Mouse (Mus musculus) MEL (cell line): ENCODE data around the gene Tsga10ip. TPM values are rescaled to one million over a fixed set of nuclear protein-coding genes. Genes with fewer than 3 reads are reported as not detected.

Experiments
- DNase-seq: peaks from one replicate; pipeline ENCODE4 v3.0.0; 2011; ENCODE audit warnings: low read depth, low spot score
- H3K27ac ChIP-seq: 2 replicates; pipeline ENCODE4 v1.5.1; 2012; ENCODE audit warnings: low read depth, mild to moderate bottlenecking, control low read depth, low read length, moderate library complexity; ENCODE audit not compliant: control insufficient read depth
- H3K27me3 ChIP-seq, 2 experiments: fragments of 150-350 bp in 1 of 2; sonication (generic) in 1 of 2; 2 replicates each; pipeline ENCODE4 v1.6.1; 2012; ENCODE audit warnings: low read length in 2 of 2, mild to moderate bottlenecking in 2 of 2, improper control_type of control experiment in 1 of 2, moderate library complexity in 1 of 2; ENCODE audit not compliant: insufficient read depth in 2 of 2, control insufficient read depth in 1 of 2
- H3K36me3 ChIP-seq, 2 experiments: 2 replicates each; pipeline ENCODE4 v1.6.1; 2012 to 2014; ENCODE audit warnings: low read length in 2 of 2, improper control_type of control experiment in 1 of 2, inconsistent platforms in 1 of 2, mild to moderate bottlenecking in 1 of 2; ENCODE audit not compliant: insufficient read depth in 2 of 2, control insufficient read depth in 1 of 2
- H3K4me1 ChIP-seq, 2 experiments: fragments of 150-350 bp in 1 of 2; sonication (generic) in 1 of 2; 2 replicates each; pipeline ENCODE4 v1.6.1; 2012; ENCODE audit warnings: low read length in 2 of 2, improper control_type of control experiment in 1 of 2, mild to moderate bottlenecking in 1 of 2; ENCODE audit not compliant: insufficient read depth in 2 of 2, control insufficient read depth in 1 of 2
- H3K4me3 ChIP-seq, 2 experiments: fragments of 150-350 bp in 1 of 2; sonication (generic) in 1 of 2; 2 replicates each; pipeline ENCODE4 v1.5.1; 2012; ENCODE audit warnings: low read depth in 2 of 2, low read length in 2 of 2, mild to moderate bottlenecking in 2 of 2, moderate library complexity in 2 of 2, control low read depth in 1 of 2, improper control_type of control experiment in 1 of 2; ENCODE audit not compliant: control insufficient read depth in 1 of 2, insufficient read depth in 1 of 2
- H3K79me2 ChIP-seq: 2 replicates; pipeline ENCODE4 v1.6.1; 2012; ENCODE audit warnings: mild to moderate bottlenecking, low read length, moderate library complexity; ENCODE audit not compliant: control insufficient read depth, poor library complexity, insufficient read depth
- H3K9ac ChIP-seq: 2 replicates; pipeline ENCODE4 v1.6.1; 2012; ENCODE audit warnings: low read depth, mild to moderate bottlenecking, control low read depth, low read length, moderate library complexity; ENCODE audit not compliant: control insufficient read depth, poor library complexity, severe bottlenecking
- H3K9me3 ChIP-seq: fragments of 150-350 bp; sonication (generic); replicated peaks from 2 replicates; pipeline ENCODE4 v1.6.1; 2012; ENCODE audit warnings: mild to moderate bottlenecking, low read length, improper control_type of control experiment, moderate library complexity; ENCODE audit not compliant: insufficient read depth
- CHD2 ChIP-seq: IDR thresholded peaks from 2 replicates; pipeline ENCODE4 v1.6.1; 2011; ENCODE audit warnings: low read length, improper control_type of control experiment
- ELF1 ChIP-seq: IDR thresholded peaks from 2 replicates; pipeline ENCODE4 v1.6.1; 2014; ENCODE audit warnings: low read depth, mild to moderate bottlenecking, inconsistent platforms, low read length, improper control_type of control experiment, moderate library complexity
- EP300 ChIP-seq, 2 experiments: IDR thresholded peaks; 2 replicates each; pipeline ENCODE4 v1.6.1; 2011; ENCODE audit warnings: improper control_type of control experiment in 2 of 2, low read length in 2 of 2, low read depth in 1 of 2, mild to moderate bottlenecking in 1 of 2
- HCFC1 ChIP-seq: IDR thresholded peaks from 2 replicates; pipeline ENCODE4 v1.6.1; 2012; ENCODE audit warnings: low read depth, mild to moderate bottlenecking, inconsistent platforms, low read length, improper control_type of control experiment, moderate library complexity
- JUND ChIP-seq: IDR thresholded peaks from 2 replicates; pipeline ENCODE4 v1.6.1; 2011; ENCODE audit warnings: low read depth, mild to moderate bottlenecking, improper control_type of control experiment, low read length
- KAT2A ChIP-seq: conservative IDR thresholded peaks from 2 replicates; pipeline ENCODE4 v1.6.1; 2012; ENCODE audit warnings: low read depth, low read length, improper control_type of control experiment, inconsistent platforms
- MAX ChIP-seq: IDR thresholded peaks from 2 replicates; pipeline ENCODE4 v1.6.1; 2011; ENCODE audit warnings: low read length, improper control_type of control experiment
- MAZ ChIP-seq: IDR thresholded peaks from 2 replicates; pipeline ENCODE4 v1.6.1; 2012; ENCODE audit warnings: low read depth, mild to moderate bottlenecking, inconsistent platforms, low read length, improper control_type of control experiment
- MYC ChIP-seq: IDR thresholded peaks from 2 replicates; pipeline ENCODE4 v1.6.1; 2011; ENCODE audit warnings: low read depth, mild to moderate bottlenecking, low read length, improper control_type of control experiment, moderate library complexity
- POLR2AphosphoS2 ChIP-seq: IDR thresholded peaks from 2 replicates; pipeline ENCODE4 v1.6.1; 2011; ENCODE audit warnings: low read length, improper control_type of control experiment
- POLR2AphosphoS5 ChIP-seq: IDR thresholded peaks from 2 replicates; pipeline ENCODE4 v1.6.1; 2012; ENCODE audit warnings: low read depth, borderline replicate concordance, mild to moderate bottlenecking, inconsistent platforms, low read length, moderate library complexity, mixed read lengths
- RAD21 ChIP-seq: IDR thresholded peaks from 2 replicates; pipeline ENCODE4 v1.6.1; 2011; ENCODE audit warnings: mild to moderate bottlenecking, low read depth, low read length, improper control_type of control experiment
- RCOR1 ChIP-seq: IDR thresholded peaks from 2 replicates; pipeline ENCODE4 v1.6.1; 2012; ENCODE audit warnings: low read depth, mild to moderate bottlenecking, inconsistent platforms, low read length, improper control_type of control experiment
- SIN3A ChIP-seq: IDR thresholded peaks from 2 replicates; pipeline ENCODE4 v1.6.1; 2012; ENCODE audit warnings: low read length, improper control_type of control experiment, inconsistent platforms
- TAL1 ChIP-seq: IDR thresholded peaks from 2 replicates; pipeline ENCODE4 v1.6.1; 2012; ENCODE audit warnings: mild to moderate bottlenecking, inconsistent platforms, low read length, moderate library complexity, mixed read lengths
- TCF12 ChIP-seq: IDR thresholded peaks from 2 replicates; pipeline ENCODE4 v1.6.1; 2014; ENCODE audit warnings: low read depth, mild to moderate bottlenecking, inconsistent platforms, low read length, improper control_type of control experiment, moderate library complexity
- UBTF ChIP-seq: IDR thresholded peaks from 2 replicates; pipeline ENCODE4 v1.6.1; 2012; ENCODE audit warnings: low read depth, mild to moderate bottlenecking, inconsistent platforms, low read length, improper control_type of control experiment, moderate library complexity, borderline replicate concordance; ENCODE audit not compliant: insufficient read depth
- USF2 ChIP-seq, 2 experiments: IDR thresholded peaks; 2 replicates each; pipeline ENCODE4 v1.6.1; 2011 to 2012; ENCODE audit warnings: improper control_type of control experiment in 2 of 2, low read length in 2 of 2, borderline replicate concordance in 1 of 2, inconsistent platforms in 1 of 2, low read depth in 1 of 2, mild to moderate bottlenecking in 1 of 2; ENCODE audit not compliant: insufficient read depth in 1 of 2
- ZMIZ1 ChIP-seq: IDR thresholded peaks from 2 replicates; pipeline ENCODE4 v1.6.1; 2012; ENCODE audit warnings: low read depth, mild to moderate bottlenecking, inconsistent platforms, low read length, improper control_type of control experiment, moderate library complexity
- polyA plus RNA-seq, 2 experiments: library from polyadenylated mRNA; stranded (reverse) in 1 of 2; unstranded in 1 of 2; fragments of >175 nt in 1 of 2; fragments of >200 nt in 1 of 2; gene quantifications; 2 replicates each; pipeline versions ENCODE4 v1.2.1 to v1.2.4; 2012; ENCODE audit warnings: low replicate concordance in 2 of 2, low read depth in 1 of 2; ENCODE audit not compliant: insufficient read length in 2 of 2, insufficient read depth in 1 of 2, missing spikeins in 1 of 2
- total RNA-seq: library from RNA; depleted of rRNA; stranded (reverse); fragments of 300-350 nt; gene quantifications from 2 replicates; pipeline ENCODE4 v1.2.3, GENCODE M21; 2012

Gene Tsga10ip
- total and polyA plus RNA-seq, 3 experiments: 0.54 to 4.5 TPM; not detected in 1

GRCm38 (mm10) chr19:5432992-5433852 is 30.9 kb upstream of the Tsga10ip start (continued):
- TF ChIP-seq MYC: no peak
- no peak for TF ChIP-seq USF2 (IDR thresholded peaks at IDR 0.05; ENCODE audit: borderline replicate concordance in 1 of 2, insufficient read depth in 1 of 2, low read depth in 1 of 2, low read length in 2 of 2)
- no peak; the same call in 1 of the 2 replicates for TF ChIP-seq JUND
- TF ChIP-seq SIN3A: peak; percentile 83
- peak; percentile 77 for TF ChIP-seq ELF1
- TF ChIP-seq ZMIZ1: peak; percentile 73; the same call in 1 of the 2 replicates
- peak; percentile 48; the same call in 1 of the 2 replicates for TF ChIP-seq TCF12
- TF ChIP-seq RAD21: peak; percentile 58
- no peak for TF ChIP-seq POLR2AphosphoS5
- TF ChIP-seq KAT2A: no peak; the same call in 1 of the 2 replicates
- TF ChIP-seq MAZ: peak; percentile 12; the same call in 1 of the 2 replicates
- 0 out of 2 replicates have a peak, but pooled peaks have one; percentile 65 for TF ChIP-seq UBTF
- TF ChIP-seq POLR2AphosphoS2: no peak
- no peak for TF ChIP-seq TAL1
- no peak for TF ChIP-seq RCOR1
- peak in 1 of 2 experiments; percentile 20; a peak in 1 of 4 replicates for TF ChIP-seq EP300 (IDR thresholded peaks at IDR 0.05; ENCODE audit: low read depth in 1 of 2, low read length in 2 of 2)
- 0 out of 2 replicates have a peak, but pooled peaks have one; percentile 51 for TF ChIP-seq MAX

- Histone ChIP-seq H3K4me3 (no peak overlapping the region), H3K27me3 (no peaks in the 10 kb centered on the region), H3K27ac (no peak overlapping the region), H3K4me1 (peaks cover 5 to 16% of the 10 kb centered on the region in 2 experiments), H3K9ac (no peak overlapping the region), H3K9me3 (no peaks in the 10 kb centered on the region), H3K36me3 (peaks cover 0 to 9% of the 10 kb centered on the region in 2 experiments; a peak in 2 of 4 replicates), H3K79me2 (no peaks in the 10 kb centered on the region; the same call in 1 of the 2 replicates)
- TF ChIP-seq POLR2AphosphoS5: no peak
- TF ChIP-seq CHD2: no peak
- no peak for TF ChIP-seq MYC
- no peak for TF ChIP-seq HCFC1
- no peak for TF ChIP-seq KAT2A
- no peak for DNase-seq
Observed at GRCm38 (mm10) chr19:5431911-5432464, 29.7 kb upstream of the Tsga10ip start.
